Mouse (Mus musculus) gonadal fat pad, adult 2 months (tissue): ENCODE results near the gene Fam187b. TPM values are rescaled to one million over a fixed set of nuclear protein-coding genes. Genes with fewer than 3 reads are reported as not detected.
"Not testable (repeated sequence)": the region's sequence is repeated elsewhere in the genome, so short reads cannot be mapped to it uniquely, and the experiment has no call there.

Experiments
- DNase-seq: peaks from one replicate; pipeline ENCODE4 v3.0.0-alpha.2; 2012; ENCODE audit warnings: low read depth
- polyA plus RNA-seq: library from polyadenylated mRNA; depleted of rRNA; stranded (reverse); fragments of >200 nt; gene quantifications from 2 replicates; pipeline ENCODE4 v1.2.3, GENCODE M21; 2012; rRNA removed

Fam187b gene
- 10.9 and 14.2 TPM in 2 replicates for polyA plus RNA-seq

DNA sequence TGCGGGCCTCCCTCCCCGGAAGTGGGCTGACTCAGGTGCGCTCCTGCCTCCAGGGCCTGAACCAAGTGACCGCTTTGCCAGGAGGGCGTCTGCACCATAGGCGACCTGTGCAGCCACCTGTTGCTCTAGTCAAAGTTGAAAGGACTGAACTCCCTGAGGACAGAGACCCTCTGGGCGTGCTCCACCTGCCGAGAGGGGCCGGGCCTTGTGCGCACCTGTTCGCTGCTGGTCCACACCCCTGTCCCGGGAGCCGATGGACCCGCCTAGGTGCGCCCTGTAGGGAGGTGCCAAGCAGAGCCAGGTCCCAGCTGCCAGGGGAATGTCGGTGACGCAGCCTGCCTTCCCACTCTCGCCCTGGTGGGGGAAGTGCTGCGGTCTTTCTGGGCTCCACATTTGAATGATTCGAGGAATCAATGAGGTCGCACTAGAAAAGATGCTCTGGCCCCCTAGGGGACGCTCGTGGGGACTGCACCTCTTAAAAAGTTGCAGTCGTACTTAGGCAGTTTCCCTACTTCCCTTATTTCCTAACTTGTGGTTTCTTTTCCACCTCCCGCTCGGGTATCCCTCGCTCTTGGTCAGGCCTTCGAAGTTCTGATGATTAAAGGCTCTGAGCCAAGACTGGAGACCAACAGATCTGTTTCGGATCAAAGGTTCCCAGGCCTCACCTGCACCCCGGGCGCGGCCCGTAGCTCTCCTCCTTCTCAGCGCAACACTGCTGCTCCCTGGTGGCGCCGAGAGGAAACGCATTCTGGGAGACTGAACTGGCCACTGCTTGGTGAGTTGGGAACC, at the start of gene Fam187b:
TSS of gene Fam187b (plus strand) at position 290 of the 789 bp plus-strand sequence.
- peak; percentile 62 for DNase-seq

DNA sequence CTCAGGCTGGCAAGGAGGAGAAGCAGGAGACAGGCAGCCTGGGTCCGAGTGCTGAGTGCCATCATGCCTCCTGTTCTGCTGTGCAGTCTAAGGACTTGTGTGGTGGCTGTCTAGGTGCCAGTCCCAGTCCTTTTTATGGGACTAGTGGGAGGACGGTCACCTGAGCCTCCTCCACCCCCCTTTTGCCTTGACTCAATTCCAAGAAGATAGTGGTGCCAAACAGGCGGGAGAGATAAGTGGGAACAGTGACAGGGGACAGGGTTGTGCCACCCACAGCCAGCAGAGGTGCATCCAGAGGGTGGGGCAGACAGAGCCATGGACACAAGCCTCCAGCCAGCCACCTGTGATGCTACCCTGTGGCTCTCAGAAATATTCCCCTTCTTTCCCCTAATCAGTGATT, 49.5 kb upstream of the Fam187b start:
- DNase-seq: no peak

DNA sequence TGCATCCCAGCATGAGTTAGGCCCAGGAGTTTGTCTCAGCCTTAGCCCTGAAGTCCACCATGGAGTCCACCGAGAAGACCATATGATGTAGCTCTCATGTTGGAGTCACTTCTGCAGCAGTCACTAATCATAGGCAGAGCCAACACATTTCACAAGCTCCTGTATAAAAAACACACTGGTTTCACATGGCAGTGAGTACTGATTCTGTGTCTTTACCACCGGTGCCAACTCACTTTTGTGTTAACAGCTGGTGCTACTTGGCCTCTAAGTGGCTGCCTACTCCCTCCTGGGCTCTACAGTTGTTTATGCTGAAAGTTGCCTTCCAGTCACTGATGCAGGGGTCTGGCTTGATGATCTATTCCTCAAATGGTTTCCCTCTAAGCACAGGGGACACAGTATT, 49.0 kb upstream of the Fam187b start, which contains the start of gene Hamp2:
TSS of gene Hamp2 (minus strand) at position 101 of the 400 bp plus-strand sequence.
- not testable (repeated sequence) for DNase-seq

DNA sequence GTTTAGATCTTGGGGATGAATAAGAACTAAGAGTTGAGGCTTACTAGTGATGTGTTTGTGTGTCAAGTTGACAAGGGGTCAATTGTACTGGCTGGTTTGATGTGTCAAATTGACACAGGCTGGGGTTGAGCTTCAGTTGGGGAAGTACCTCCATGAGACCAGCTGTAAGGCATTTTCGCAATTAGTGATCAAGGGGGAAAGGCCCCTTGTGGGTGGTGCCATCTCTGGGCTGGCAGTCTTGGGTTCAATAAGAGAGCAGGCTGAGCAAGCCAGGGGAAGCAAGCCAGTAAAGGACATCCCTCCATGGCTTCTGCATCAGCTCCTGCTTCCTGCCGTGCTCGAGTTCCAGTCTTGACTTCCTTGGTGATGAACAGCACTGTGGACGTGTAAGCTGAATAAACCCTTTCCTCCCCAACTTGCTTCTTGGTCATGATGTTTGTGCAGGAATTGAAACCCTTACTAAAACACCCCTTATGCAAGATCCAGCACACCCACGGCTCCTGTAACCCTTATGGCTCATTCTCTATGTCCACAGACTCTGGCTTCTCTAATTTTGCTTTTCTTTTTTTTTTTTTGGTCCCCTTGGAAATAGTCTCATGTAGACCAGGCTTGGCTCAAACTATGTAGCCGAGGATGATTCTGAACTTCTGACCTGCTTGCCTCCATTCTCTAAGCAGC, 38.0 kb upstream of the Fam187b start:
- DNase-seq: not testable (repeated sequence)

DNA sequence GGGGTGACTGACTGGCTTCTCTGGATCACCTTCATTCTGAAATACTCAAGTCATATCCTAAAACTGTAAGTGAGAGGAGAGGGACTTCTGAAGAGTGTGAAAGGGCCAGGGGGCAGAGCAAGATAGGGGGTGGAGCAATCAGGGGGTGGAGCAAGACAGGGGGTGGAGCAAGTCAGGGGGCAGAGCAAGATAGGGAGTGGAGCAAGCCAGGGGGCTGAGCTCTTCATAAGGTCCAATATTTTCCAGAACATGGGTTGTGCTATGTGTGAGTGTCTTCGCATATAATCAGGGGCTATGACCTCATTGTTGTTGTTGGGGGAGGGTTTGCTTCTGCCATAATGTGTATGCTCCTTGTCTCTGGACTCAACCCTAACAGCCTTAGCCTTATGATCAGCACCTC, 33.5 kb upstream of the Fam187b start:
- DNase-seq: not testable (repeated sequence)

DNA sequence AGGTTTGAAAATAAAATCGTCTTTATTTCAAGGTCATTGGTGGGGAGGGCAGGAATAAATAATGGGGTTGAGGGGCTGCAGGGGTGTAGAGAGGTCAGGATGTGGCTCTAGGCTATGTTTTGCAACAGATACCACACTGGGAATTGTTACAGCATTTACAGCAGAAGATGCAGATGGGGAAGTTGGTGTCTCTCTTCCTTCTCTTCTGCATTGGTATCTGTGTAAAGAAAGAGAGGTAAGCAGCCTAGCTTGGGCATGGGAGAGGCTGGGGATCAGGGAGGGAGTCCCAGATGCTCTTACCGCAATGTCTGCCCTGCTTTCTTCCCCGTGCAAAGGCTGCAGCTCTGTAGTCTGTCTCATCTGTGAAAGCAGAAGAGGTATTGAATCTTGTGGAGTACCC, 31.2 kb upstream of the Fam187b start:
- DNase-seq: not testable (repeated sequence)

DNA sequence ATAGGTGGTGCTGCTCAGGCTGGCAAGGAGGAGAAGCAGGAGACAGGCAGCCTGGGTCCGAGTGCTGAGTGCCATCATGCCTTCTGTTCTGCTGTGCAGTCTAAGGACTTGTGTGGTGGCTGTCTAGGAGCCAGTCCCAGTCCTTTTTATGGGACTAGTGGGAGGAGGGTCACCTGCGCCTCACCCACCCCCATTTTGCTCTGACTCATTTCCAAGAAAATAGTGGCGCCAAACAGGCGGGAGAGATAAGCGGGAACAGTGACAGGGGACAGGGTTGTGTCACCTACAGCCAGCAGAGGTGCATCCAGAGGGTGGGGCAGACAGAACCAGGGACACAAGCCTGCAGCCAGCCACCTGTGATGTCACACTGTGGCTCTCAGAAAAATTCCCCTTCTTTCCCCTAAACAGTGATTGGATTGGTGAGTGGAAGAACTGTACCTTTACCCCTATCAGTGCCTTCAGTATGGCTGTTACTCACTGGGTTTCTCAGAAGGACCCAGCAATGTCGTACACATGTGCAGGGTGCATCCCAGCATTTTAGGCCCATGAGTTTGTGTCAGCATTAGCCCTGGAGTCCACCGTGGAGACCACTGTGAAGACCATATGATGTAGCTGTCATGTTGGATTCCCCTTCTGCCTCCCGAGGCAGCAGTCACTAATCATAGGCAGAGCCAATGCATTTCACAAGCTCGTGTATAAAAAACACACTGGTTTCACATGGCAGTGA, 29.5 kb upstream of the Fam187b start, which contains the start of gene Hamp:
TSS of gene Hamp (minus strand) at position 124 of the 727 bp plus-strand sequence.
- no peak for DNase-seq

DNA sequence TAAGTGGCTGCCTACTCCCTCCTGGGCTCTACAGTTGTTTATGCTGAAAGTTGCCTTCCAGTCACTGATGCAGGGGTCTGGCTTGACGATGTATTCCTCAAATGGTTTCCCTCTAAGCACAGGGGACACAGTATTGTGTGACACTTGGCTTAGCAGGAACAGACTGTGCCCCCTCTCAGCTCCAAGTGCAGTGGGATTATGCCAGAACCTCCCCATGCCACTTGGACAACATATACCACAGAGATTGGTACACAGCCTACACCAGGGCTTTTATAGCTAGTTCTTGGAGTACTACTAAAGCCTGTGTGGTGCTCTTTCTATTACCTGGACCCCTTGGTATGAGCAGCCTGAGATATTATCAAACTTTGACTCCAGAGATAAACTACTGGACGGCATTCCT, 28.9 kb upstream of the Fam187b start:
- DNase-seq: not testable (repeated sequence)

DNA sequence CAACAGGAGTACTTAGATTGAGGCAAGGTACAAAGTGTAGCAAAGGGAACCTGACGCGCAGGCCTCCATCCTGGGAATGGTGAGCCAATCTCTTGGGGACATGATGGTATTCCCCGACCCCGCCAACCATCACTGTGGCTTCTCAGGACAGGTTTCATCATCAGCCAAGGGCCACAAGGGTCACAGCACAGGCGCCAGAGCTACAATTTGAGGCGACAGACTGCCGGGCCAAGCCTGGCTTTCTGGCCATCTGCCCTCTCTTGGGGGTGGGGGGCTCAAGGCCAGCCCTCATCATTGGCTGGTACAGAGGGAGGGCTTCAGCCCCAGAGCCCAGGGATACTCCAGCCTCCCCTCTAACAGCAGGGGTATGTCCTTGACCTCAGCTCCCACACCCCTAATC, 28.1 kb upstream of the Fam187b start:
- not testable (repeated sequence) for DNase-seq

DNA sequence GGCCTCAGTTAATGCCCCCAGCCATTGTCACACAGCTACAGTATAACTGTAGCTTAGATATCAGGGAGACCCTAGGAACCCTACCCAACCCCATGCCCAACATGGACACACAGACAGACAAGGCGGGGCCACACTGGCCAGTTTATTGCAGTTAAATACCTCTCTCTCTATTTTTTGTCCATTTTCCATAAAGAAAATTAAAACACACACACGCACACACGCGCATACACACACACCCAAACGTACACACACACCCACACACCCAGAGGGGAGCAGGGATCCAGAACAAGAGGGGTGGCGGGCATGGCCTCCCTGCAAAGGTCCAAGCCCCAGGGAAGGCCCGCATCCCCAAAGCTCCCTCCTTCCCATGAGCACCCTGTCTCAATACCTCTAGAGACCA, 27.7 kb upstream of the Fam187b start:
- no peak for DNase-seq

DNA sequence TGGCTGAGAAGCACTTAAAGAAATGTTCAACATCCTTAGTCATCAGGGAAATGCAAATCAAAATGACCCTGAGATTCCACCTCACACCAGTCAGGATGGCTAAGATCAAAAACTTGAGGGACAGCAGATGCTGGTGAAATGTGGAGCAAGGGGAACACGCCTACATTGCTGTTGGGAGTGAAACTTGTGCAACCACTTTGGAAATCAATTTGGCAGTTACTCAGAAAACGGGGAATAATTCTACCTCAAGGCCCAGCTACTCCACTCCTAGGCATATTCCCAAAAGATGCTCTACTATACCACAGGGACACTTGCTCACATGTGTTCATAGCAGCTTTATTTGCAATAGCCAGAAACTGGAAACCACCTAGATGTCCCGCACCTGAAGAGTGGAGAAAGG, 23.7 kb upstream of the Fam187b start:
- peak; percentile 41 for DNase-seq

DNA sequence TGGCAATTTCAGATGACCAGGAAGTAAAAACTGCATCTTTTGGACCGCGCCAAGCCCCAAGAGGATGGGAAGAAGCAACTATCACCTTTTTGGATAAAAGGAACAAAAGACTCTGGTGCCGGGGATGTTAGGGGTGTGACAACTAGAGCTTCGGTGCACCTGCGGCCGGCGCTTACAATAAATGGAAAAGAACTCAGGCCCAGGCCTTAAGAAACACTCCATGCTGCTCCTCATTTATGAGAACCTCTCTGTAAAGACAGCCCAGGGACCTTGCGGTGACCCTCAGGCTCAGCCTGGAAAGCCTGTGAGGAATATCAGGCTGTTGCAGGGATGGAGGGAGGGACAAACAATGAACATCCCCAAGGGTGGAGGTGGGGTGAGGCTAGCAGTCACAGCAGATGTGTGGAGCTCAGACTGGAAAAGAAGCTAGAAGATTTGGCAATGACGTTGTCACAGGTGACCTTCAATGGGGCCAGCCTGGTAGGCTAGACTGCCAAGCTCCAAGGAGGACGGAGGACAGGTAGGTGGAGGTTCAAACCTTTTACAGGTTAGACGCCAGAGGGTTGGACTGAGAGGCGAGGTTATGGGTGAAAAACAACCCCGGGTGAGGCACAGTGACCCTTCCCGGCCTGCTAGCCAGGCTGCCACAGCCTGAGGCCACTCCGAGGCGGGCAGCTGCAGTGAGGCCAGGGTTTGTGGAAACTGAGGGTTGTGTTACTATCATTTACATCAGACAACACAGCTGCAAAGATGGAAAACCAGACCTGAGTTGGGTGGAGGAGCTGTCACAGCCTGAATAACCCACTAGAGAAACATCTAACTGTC, 20.9 kb upstream of the Fam187b start:
- DNase-seq: no peak

DNA sequence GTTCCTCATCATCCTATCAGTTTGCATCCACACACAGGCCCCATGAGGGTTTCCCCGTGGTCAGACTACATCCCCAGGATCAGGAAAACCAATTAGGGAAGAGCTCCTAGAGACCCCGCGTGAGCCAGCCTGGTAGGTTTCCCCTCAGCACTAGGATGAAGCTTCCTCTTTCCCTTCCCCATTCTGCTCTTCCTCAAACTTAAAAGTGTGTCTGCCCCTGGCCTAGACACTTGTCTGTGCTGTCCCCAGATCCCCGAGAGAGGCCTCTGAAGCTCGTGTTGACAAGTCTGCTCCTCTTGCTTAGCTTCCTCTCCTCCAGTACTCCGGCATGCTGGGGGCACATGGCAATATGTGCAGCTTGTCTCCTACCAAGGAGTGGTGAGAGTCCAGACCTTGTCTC, 20.1 kb upstream of the Fam187b start:
- no peak for DNase-seq

DNA sequence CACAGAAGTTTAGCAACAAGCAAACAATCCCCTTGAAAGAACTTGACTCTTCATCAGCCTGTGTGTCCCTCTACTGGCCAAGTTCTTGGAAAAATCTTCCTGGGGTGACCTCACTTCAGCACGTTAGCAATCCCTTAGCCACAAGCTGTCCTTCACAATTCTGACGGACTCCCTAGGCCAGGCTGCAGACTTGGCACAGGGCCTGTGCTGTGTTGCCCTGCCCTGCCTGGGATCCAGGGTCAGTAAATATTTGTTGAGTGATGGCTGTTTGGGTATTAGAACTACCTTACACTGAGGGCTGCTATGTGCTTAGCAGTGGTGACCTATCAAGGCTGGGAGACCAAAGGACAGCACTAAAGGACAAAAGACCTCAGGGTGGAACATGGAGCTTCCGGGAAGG, 19.6 kb upstream of the Fam187b start:
- DNase-seq: no peak

DNA sequence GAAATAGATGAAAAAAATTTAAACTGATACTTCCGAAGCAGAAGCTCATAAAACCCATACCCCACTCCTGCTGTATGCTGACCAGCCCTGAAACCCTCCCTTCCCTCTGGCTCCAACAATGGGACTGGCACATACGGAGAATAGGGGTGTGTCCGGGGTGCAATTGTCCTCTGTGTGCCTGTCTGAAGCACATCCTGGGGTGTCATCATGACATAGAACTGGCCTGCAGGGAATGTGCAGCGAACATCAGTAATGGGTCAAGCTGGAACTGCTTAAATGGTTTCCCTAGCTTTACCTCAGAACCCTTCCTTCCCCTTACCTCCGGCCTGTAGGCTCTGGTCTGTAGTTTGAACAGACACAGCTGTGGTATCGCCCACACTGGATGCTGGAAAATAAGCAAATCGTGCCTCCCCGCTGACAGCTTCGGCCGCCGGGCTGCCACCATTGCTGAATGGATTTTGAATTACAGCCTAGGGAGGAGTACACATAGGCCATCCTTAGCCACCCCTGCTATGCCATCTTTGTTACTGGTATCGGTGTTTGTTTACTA, 18.5 kb upstream of the Fam187b start:
- DNase-seq: no peak

DNA sequence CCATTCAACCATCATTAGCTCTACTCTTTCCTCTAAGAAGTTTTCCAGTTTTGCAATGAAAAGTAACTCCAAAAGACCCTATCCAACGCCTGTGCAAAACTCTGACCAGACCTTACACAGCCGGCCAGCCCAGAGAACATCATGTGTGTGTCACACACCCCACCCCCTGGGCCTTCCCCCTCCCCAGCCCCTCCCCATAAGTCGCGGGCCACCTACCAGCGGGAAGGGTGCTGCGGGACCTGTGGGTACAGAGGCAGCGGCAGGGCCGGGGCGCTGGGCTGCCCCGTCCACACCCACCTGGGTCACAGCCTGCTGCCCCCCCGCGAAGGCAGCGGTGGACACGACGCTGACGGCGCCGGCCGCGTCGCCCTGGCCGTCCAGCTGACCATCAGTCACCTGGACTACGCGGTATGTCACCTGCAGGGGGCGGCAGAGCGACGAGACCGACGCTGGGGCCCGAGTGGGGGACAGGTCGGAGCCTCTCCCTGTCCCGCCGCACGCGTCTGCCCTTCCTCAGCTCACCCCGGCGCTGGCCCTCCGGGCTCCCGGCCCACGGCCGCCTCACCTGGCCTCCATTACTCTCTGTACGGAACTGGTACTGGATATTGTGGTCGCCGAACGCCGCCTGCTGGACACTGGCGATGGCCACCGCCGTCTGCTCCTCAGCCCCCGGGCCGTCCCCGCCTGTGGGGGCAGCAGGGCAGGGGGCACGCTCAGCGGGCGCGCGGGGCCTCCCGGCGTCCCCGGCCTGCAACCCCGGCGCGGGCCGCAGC, 17.8 kb upstream of the Fam187b start:
- DNase-seq: no peak

DNA sequence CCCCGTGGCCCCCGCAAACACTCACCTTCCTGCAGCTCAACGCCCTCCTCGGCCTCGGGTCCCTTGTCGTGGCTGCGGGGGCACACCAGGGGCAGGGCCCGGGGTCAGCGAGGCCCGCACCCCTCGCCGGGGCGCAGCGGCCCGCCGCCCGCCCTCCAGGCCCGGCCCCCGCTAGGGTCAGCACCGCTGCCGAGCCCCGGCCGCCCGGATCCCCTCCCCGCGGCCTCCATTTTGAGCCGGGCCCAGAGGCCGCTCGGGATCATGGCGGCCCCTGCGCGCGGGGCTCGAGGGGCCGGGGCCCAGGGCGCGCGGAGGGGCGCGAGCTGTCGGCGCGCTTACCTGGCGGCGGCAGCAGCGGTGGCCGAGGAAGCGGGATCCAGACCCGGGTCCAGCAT, 17.2 kb upstream of the Fam187b start:
- DNase-seq: no peak

DNA sequence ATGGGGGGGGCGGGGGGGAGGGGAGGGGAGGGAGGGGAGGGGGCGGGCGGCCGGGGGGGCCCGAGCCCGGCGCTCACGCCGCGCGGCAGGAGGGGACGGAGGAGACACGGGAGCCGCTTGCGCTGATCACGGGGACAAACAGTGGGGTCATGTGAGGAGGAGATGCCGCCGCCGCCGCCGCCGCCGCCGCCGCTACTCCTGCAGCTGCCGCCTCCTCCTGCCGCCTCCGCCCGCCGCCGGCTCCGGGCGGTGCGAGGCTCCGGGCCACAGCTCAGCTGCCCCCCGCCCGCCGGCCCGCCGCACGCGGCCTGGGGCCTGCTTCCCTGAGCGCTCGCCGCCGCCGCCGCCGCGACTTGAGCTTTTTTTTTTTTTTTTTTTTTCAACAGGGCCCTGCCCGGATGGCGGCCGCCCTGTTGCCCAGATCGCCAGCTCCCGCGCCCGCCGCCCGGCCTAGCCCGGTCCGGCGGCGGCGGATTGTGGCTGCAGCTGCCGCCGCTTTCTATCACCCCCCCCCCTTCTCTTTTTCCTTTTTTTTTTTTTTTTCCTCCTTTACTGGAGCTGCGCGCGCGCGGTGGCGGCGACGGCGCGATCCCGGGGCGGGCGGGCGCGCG, 16.7 kb upstream of the Fam187b start, which contains the start of gene Usf2:
TSS of gene Usf2 (minus strand) at position 48 of the 611 bp plus-strand sequence.
- no peak for DNase-seq

DNA sequence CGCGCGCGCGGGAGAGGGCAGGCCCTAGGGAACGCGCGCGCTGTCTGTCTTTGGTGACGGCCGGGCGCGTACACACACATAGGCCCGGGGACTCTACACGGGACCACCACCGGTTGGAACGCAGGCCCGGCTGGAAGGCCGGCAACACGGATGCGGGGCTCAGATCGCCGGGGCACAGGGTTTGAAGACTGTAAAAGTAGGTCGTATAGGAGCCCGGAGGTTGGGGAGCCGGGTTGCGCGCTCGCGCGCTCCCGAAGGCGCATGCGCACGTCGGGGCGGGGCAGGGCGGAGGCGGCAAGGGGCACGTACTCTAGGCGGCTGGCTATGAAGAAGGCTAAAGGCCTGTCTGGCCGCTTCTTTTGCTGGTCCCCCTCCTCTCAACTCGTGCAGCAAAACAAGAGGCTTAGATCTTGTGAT, 16.2 kb upstream of the Fam187b start:
- DNase-seq: peak; percentile 37
